Mouse (Mus musculus): Measurements from ENCODE around the gene Sim1. TPM values are rescaled to one million over a fixed set of nuclear protein-coding genes. Genes with fewer than 3 reads are reported as not detected.

The Sim1 gene
- polyA plus RNA-seq, 1 experiment from 2014 or later, result 10.1 TPM

DNA sequence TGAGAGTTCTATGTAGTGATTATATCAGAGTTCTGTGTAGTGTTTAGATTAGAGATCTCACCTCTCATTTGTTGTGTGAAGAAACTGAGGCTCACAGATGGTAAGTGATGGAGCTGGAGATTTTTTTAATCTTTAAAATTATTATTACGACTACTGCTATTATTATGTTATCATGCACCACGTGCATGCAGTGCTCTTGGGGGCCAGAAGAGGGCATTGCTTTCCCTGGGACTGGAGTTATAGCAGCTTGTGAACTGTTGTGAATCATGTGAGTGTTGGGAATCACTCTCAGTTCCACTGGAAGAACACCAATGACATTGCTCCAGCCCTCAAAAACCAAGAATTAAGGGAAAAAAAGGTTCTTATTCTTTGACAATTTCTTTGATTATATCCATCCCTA, 21.1 kb downstream of the Sim1 start:
- H3K4me3 ChIP-seq (ENCODE audit: low read length), result no peak overlapping the region
- H3K9me3 ChIP-seq (ENCODE audit: low read length), result no peaks in the 10 kb centered on the region
- no peak overlapping the region for H3K9ac ChIP-seq (replicated peaks; ENCODE audit: low read length)
- no peak for ATAC-seq (ENCODE audit: low FRiP score, low TSS enrichment)
- WGBS, result 58% methylated on average over 2 of the region's 2 CpGs
- no peak overlapping the region for H3K27ac ChIP-seq (ENCODE audit: low read length)
- H3K27me3 ChIP-seq (ENCODE audit: insufficient read depth, low read length), result peaks cover 19% of the 10 kb centered on the region
- no peaks in the 10 kb centered on the region for H3K4me1 ChIP-seq (ENCODE audit: insufficient read depth, low read length)
- H3K36me3 ChIP-seq (ENCODE audit: insufficient read depth, low read length), result no peaks in the 10 kb centered on the region
- no peak overlapping the region for H3K4me2 ChIP-seq (replicated peaks; ENCODE audit: low read depth, low read length)

DNA sequence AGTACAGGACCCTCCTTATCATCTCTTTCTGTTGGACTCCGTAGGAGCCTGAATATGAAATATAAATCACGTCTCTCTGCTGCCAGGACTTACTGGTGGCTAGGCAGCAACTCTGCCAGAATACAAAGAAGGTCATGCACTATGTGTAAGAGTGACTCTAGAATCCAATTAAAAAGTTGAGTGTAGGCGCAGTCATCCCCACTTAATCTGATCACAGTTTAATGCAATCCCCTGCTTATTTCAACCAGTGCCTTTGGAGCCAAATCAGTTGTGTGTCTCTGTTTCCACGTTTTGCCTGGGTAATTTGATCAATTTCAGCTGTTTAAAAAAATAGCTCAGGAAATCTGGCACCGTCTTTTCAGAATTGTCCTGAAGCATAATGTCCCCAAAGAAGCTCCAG, 34.7 kb downstream of the Sim1 start:
- no peak overlapping the region for H3K4me2 ChIP-seq (replicated peaks; ENCODE audit: low read depth, low read length)
- H3K9ac ChIP-seq (replicated peaks; ENCODE audit: low read length), result no peak overlapping the region
- 65% methylated on average over 5 of the region's 5 CpGs for WGBS
- H3K27me3 ChIP-seq (ENCODE audit: insufficient read depth, low read length), result no peaks in the 10 kb centered on the region
- H3K4me1 ChIP-seq (ENCODE audit: insufficient read depth, low read length), result no peaks in the 10 kb centered on the region
- no peak overlapping the region for H3K4me3 ChIP-seq (ENCODE audit: low read length)
- H3K9me3 ChIP-seq (ENCODE audit: low read length), result no peaks in the 10 kb centered on the region
- ATAC-seq (ENCODE audit: low FRiP score, low TSS enrichment), result no peak
- H3K36me3 ChIP-seq (ENCODE audit: insufficient read depth, low read length), result no peaks in the 10 kb centered on the region
- no peak overlapping the region for H3K27ac ChIP-seq (ENCODE audit: low read length)

DNA sequence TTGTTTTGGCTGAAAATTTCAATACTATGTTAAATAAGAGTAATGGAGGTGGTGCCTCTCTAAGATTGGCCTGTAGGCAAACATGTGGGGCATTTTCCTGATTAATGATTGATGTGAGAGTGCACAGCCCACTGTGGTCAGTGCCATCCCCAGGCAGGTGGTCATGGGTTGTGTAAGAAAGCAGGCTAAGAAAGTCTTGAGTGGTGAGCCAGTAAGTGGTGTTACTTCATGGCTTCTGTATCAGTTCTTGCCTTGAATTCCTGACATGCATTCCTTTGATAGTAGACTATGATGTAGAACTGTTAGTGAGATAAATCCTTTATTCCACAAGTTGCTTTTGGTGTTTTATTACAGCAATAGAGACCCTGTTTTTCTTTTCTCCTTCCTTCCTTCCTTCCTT, 41.1 kb downstream of the Sim1 start:
- ATAC-seq (ENCODE audit: low FRiP score, low TSS enrichment), result no peak
- Histone ChIP-seq H3K4me1 (ENCODE audit: insufficient read depth, low read length) (0 out of 2 replicates have a peak, but pooled peaks cover 2% of the 10 kb centered on the region), H3K9me3 (ENCODE audit: low read length) (no peaks in the 10 kb centered on the region), H3K27ac (ENCODE audit: low read length) (no peak overlapping the region), H3K27me3 (ENCODE audit: insufficient read depth, low read length) (no peaks in the 10 kb centered on the region), H3K9ac (replicated peaks; ENCODE audit: low read length) (no peak overlapping the region), H3K36me3 (ENCODE audit: insufficient read depth, low read length) (no peaks in the 10 kb centered on the region), H3K4me2 (replicated peaks; ENCODE audit: low read depth, low read length) (no peak overlapping the region), H3K4me3 (ENCODE audit: low read length) (no peak overlapping the region)

DNA sequence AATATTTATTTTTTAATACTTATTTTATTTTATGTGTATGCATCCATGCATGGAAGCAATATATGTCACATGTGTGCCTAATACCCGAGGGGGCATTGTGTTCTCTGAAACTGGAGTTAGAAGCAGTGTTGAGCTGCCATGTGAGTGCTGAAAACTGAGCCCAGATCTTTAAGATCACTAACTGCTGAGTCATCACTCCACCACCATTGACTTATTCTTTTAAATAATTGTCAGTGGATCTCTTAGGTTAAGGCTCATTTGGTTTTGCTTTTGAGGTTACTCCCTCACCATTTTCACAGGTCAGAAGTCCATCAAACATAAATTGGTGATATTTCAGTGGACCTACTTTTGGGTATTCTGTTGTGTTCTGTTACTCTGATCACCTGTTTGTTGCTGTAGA, 79.1 kb downstream of the Sim1 start:
- no peak overlapping the region for H3K27ac ChIP-seq (ENCODE audit: low read length)
- no peak overlapping the region for H3K4me2 ChIP-seq (replicated peaks; ENCODE audit: low read depth, low read length)
- no peak overlapping the region for H3K9ac ChIP-seq (replicated peaks; ENCODE audit: low read length)
- H3K9me3 ChIP-seq (ENCODE audit: low read length), result no peaks in the 10 kb centered on the region
- no peaks in the 10 kb centered on the region for H3K27me3 ChIP-seq (ENCODE audit: insufficient read depth, low read length)
- H3K4me1 ChIP-seq (ENCODE audit: insufficient read depth, low read length), result no peaks in the 10 kb centered on the region
- no peaks in the 10 kb centered on the region for H3K36me3 ChIP-seq (ENCODE audit: insufficient read depth, low read length)
- 41% methylated on average over 1 of the region's 1 CpGs for WGBS
- no peak overlapping the region for H3K4me3 ChIP-seq (ENCODE audit: low read length)
- ATAC-seq (ENCODE audit: low FRiP score, low TSS enrichment), result no peak

DNA sequence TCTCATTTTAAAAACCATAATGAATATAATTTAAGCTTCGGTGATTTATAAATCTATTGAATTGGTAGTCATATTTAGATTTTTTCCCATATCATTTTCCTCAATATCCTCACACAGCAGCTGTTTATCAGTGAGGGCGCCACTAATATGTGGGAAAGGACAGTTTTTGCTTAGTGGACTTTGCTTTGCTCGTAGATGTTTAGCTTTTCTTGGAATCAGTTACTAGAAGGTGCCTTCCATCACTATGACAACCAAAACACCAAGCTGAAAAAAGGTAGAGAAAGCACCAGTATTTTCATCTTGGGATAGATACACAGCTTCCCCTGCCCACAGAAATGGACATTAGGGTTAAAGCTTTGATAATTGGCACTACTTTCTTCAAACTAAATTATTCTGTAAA, 87.3 kb downstream of the Sim1 start:
- H3K4me1 ChIP-seq (ENCODE audit: insufficient read depth, low read length), result no peaks in the 10 kb centered on the region
- H3K36me3 ChIP-seq (ENCODE audit: insufficient read depth, low read length), result no peaks in the 10 kb centered on the region
- no peak overlapping the region for H3K4me2 ChIP-seq (replicated peaks; ENCODE audit: low read depth, low read length)
- no peak overlapping the region for H3K27ac ChIP-seq (ENCODE audit: low read length)
- no peak overlapping the region for H3K4me3 ChIP-seq (ENCODE audit: low read length)
- H3K9ac ChIP-seq (replicated peaks; ENCODE audit: low read length), result no peak overlapping the region
- H3K27me3 ChIP-seq (ENCODE audit: insufficient read depth, low read length), result no peaks in the 10 kb centered on the region
- no peaks in the 10 kb centered on the region for H3K9me3 ChIP-seq (ENCODE audit: low read length)
- 84% methylated on average over 3 of the region's 3 CpGs for WGBS
- ATAC-seq (ENCODE audit: low FRiP score, low TSS enrichment), result peak; percentile 54; the same call in 1 of the 2 replicates

DNA sequence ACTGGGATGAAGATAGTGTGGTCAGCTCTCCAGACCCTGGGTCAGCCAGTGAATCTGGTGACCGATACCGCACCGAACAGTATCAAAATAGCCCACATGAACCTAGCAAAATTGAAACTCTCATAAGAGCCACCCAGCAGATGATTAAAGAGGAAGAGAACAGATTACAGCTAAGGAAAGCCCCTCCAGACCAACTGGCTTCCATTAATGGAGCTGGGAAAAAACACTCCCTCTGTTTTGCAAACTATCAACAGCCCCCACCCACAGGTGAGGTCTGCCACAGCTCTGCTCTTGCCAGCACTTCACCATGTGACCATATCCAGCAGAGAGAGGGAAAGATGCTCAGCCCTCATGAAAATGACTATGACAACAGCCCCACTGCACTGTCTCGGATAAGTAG, 89.1 kb downstream of the Sim1 start:
- 92% methylated on average over 4 of the region's 4 CpGs for WGBS
- no peaks in the 10 kb centered on the region for H3K4me1 ChIP-seq (ENCODE audit: insufficient read depth, low read length)
- no peak for ATAC-seq (ENCODE audit: low FRiP score, low TSS enrichment)

DNA sequence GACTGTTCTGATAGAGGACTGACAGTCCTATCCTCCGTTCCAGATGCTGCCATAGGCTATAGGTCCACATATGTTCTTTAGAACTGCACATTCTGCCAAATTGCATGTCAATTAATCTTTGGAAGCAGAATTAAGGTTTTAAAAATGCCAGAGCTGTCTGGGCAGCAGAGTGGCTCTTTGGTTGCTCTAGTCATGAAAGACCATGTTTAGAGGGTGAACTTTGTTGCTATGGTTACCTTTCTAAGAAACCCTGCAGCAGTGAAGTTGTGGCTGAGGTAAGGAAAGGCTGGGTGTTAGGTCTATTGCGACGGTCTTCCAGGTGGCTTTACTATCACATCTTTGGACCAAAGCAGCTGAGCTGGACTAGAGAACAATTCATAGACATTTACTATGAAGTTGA, 113.2 kb downstream of the Sim1 start:
- Histone ChIP-seq H3K4me1 (ENCODE audit: insufficient read depth, low read length) (no peaks in the 10 kb centered on the region), H3K4me3 (ENCODE audit: low read length) (no peak overlapping the region), H3K36me3 (ENCODE audit: insufficient read depth, low read length) (no peaks in the 10 kb centered on the region), H3K9me3 (ENCODE audit: low read length) (no peaks in the 10 kb centered on the region), H3K27ac (ENCODE audit: low read length) (no peak overlapping the region), H3K4me2 (replicated peaks; ENCODE audit: low read depth, low read length) (no peak overlapping the region), H3K9ac (replicated peaks; ENCODE audit: low read length) (no peak overlapping the region), H3K27me3 (ENCODE audit: insufficient read depth, low read length) (no peaks in the 10 kb centered on the region)
- WGBS, result 75% methylated on average over 3 of the region's 3 CpGs
- no peak for ATAC-seq (ENCODE audit: low FRiP score, low TSS enrichment)

More for the DNA sequence above, 89.1 kb downstream of the Sim1 start:
- H3K4me3 ChIP-seq (ENCODE audit: low read length), result no peak overlapping the region
- no peak overlapping the region for H3K9ac ChIP-seq (replicated peaks; ENCODE audit: low read length)
- H3K27ac ChIP-seq (ENCODE audit: low read length), result no peak overlapping the region
- H3K36me3 ChIP-seq (ENCODE audit: insufficient read depth, low read length), result no peaks in the 10 kb centered on the region
- H3K9me3 ChIP-seq (ENCODE audit: low read length), result no peaks in the 10 kb centered on the region
- no peaks in the 10 kb centered on the region for H3K27me3 ChIP-seq (ENCODE audit: insufficient read depth, low read length)
- no peak overlapping the region for H3K4me2 ChIP-seq (replicated peaks; ENCODE audit: low read depth, low read length)

DNA sequence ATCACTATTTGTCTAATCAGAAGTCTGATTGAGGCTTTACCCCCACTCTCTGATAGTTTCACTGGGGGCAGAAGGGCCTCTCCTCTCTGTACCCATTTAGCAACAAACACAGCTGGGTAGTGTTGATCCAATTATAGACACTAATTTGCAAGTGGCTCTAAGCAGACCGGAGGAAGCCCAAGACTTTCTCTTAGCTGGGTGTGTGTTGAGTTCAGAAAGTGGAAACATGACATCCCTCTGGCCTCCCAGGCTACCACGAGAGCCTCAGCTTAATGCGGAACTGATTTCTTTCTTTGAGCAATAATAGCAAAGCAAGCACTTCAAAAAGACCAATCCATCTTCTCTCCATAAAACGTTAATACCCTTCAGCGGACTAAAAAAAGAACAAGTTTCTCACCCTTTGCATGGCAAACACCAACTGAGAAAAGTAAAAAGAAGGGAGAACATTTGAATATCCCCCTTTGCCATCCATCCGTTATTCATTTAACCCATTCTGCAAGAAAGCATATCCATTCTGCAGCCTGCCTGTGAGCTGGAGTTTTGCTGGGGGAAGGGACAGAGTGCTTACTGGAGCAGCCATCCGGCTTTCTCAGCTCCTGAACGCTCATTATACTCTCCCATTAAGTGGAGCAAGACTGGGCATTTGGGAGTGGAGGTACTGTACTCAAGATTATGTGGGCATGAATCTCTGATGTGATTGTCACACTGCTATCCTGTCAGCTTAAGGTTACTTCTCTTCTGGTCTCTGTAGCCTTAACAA, 117.0 kb downstream of the Sim1 start:
- Histone ChIP-seq H3K4me3 (ENCODE audit: low read length) (no peak overlapping the region), H3K27ac (ENCODE audit: low read length) (no peak overlapping the region), H3K9me3 (ENCODE audit: low read length) (no peaks in the 10 kb centered on the region), H3K4me2 (replicated peaks; ENCODE audit: low read depth, low read length) (no peak overlapping the region), H3K4me1 (ENCODE audit: insufficient read depth, low read length) (no peaks in the 10 kb centered on the region), H3K9ac (replicated peaks; ENCODE audit: low read length) (no peak overlapping the region), H3K36me3 (ENCODE audit: insufficient read depth, low read length) (no peaks in the 10 kb centered on the region), H3K27me3 (ENCODE audit: insufficient read depth, low read length) (no peaks in the 10 kb centered on the region)
- 11% methylated on average over 8 of the region's 8 CpGs for WGBS
- no peak for ATAC-seq (ENCODE audit: low FRiP score, low TSS enrichment)

DNA sequence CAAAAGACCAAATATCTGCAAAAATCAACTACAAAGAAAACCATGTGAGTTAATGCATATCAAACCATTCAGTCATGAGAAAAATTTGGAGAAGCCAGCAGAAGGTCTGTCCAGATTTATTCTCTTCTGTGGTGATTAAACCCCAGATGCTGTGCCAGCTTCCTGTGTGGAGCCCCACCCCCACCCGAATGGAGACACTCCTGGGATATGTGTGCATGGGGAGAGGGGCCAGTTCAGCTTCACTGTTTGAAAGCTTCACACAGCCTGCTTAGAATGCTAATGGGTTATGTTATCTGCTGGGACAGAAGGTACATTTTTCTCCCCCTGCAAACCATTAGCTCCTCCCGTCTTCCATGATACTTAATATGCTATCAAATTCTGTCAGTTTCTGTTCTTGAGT, 120.3 kb downstream of the Sim1 start:
- no peak for ATAC-seq (ENCODE audit: low FRiP score, low TSS enrichment)
- Histone ChIP-seq H3K4me3 (ENCODE audit: low read length) (no peak overlapping the region), H3K4me2 (replicated peaks; ENCODE audit: low read depth, low read length) (no peak overlapping the region), H3K9me3 (ENCODE audit: low read length) (no peaks in the 10 kb centered on the region), H3K27ac (ENCODE audit: low read length) (no peak overlapping the region), H3K4me1 (ENCODE audit: insufficient read depth, low read length) (no peaks in the 10 kb centered on the region), H3K36me3 (ENCODE audit: insufficient read depth, low read length) (no peaks in the 10 kb centered on the region), H3K27me3 (ENCODE audit: insufficient read depth, low read length) (no peaks in the 10 kb centered on the region), H3K9ac (replicated peaks; ENCODE audit: low read length) (no peak overlapping the region)
- 46% methylated on average over 2 of the region's 2 CpGs for WGBS

DNA sequence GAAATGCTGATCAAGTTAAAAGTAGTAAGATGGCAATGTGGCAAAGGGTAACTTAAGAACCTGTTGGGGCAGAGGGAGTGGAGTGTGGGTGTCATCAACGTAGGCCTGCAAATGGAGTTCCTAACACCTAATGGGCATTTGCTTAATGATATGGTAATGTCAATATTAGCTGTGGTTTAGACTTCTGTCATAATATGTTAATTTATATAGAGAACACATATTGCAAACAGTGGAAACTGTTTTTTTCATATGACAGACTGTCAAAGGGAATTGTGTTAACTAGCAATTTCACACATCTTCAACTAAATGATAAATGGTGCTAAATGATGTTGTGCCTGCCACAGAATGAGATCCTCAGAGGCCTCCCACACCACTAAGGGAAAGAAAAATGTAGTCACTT, 120.8 kb downstream of the Sim1 start:
- Histone ChIP-seq H3K27ac (ENCODE audit: low read length) (no peak overlapping the region), H3K9ac (replicated peaks; ENCODE audit: low read length) (no peak overlapping the region), H3K36me3 (ENCODE audit: insufficient read depth, low read length) (no peaks in the 10 kb centered on the region), H3K4me3 (ENCODE audit: low read length) (no peak overlapping the region), H3K4me1 (ENCODE audit: insufficient read depth, low read length) (no peaks in the 10 kb centered on the region), H3K9me3 (ENCODE audit: low read length) (no peaks in the 10 kb centered on the region), H3K27me3 (ENCODE audit: insufficient read depth, low read length) (no peaks in the 10 kb centered on the region), H3K4me2 (replicated peaks; ENCODE audit: low read depth, low read length) (no peak overlapping the region)
- ATAC-seq (ENCODE audit: low FRiP score, low TSS enrichment), result no peak
- WGBS, result 64% methylated on average over 1 of the region's 1 CpGs
